Comparison of ENCODE assay signal across 17 mouse cellular contexts in genomic region chr12:16795781-16796180, GRCm38 (mm10). TPM values are rescaled to one million over a fixed set of nuclear protein-coding genes. Genes with fewer than 3 reads are reported as not detected.
"Had no signal": no experiment of that assay in that cellular context is flagged by ENCODE, and none has a peak within 500 bp of the region (broad histone marks: within the 10 kb centered on the region; RNA-seq: fewer than 3 reads in every experiment).

No protein-coding gene starts in this region.

- H3K4me3 ChIP-seq: neural tube, embryonic 13.5 days; neural tube, embryonic 15.5 days; stomach, embryonic 15.5 days had no signal

- H3K27ac ChIP-seq: neural tube, embryonic 13.5 days; neural tube, embryonic 15.5 days; stomach, embryonic 15.5 days; stomach, postnatal 0 days had no signal

- H3K4me2 ChIP-seq: neural tube, embryonic 13.5 days; neural tube, embryonic 15.5 days; stomach, embryonic 15.5 days had no signal

- H3K9me3 ChIP-seq: neural tube, embryonic 13.5 days; neural tube, embryonic 15.5 days; stomach, embryonic 15.5 days had no signal

- DNase-seq: retina, postnatal 1 day; right cerebral cortex, adult 18-20 months; right cerebral cortex, postnatal 14 days; right cerebral cortex, postnatal 25 days; right cerebral cortex, postnatal 4 days; spleen, adult 18-20 months; thymus, adult 18-20 months; thymus, adult 2 months; thymus, postnatal 14 days; thymus, postnatal 25 days; thymus, postnatal 36 days; thymus, postnatal 4 days had no signal

- H3K9ac ChIP-seq: neural tube, embryonic 13.5 days; neural tube, embryonic 15.5 days; stomach, embryonic 15.5 days had no signal

- H3K27me3 ChIP-seq: neural tube, embryonic 13.5 days; neural tube, embryonic 15.5 days; stomach, embryonic 15.5 days had no signal

- H3K36me3 ChIP-seq: neural tube, embryonic 13.5 days; neural tube, embryonic 15.5 days; stomach, embryonic 15.5 days had no signal

RNA-seq across cellular contexts. Expression of gene Greb1, which starts 4.9 kb away (rescaled TPM):
- total RNA-seq: neutrophil, adult 5-6 weeks had no signal
